Mouse (Mus musculus): ENCODE measurements around the gene Mymx.
"Not testable (repeated sequence)": the region's sequence is repeated elsewhere in the genome, so short reads cannot be mapped to it uniquely, and the experiment has no call there.

Gene Mymx

DNA sequence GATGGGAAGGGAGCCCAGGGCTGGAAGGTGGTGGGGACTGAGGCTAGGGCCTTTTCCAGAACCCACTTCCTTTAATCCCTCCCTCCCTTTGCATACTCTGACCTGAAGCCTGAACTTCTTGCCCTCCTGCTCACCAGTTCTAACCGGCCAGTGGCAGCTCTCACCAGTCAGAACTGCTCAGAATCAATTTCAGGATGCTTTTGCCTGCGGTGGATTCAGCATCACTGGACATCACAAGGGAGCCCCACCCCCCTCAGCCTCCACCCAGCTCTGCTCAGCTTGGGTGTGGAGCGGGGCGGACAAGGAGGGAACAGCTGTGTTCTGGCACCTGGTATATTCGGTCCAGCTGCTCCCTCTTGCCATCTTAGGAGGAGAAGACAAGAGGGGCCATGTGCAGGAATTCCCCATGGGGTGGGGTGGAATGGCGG lies at the start of gene Mymx:
Gene Mymx, minus strand, starts transcription at position 226 of the 428 bp plus-strand sequence.
- peak; percentile 63 for DNase-seq (ENCODE audit: low spot score)

DNA sequence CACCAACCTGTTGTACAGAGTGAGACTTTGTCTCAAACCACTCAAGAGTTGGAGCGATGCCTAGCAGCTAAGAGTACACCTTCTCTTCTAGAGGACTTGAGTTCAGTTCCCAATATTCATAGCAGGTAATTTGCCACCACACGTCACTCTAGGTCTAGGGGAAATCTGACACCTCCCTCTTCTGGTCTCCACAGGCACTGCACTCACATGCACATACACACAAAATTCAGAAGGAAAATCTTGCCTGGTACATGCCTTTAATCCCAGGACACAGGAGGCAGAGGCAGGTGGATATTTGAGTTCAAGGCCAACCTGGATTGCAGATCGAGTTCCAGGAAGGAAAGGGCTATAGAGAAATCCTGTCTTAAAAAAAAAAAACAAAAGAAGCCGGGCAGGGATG lies 42.3 kb upstream of the Mymx start:
- no peak for DNase-seq (ENCODE audit: low spot score)

DNA sequence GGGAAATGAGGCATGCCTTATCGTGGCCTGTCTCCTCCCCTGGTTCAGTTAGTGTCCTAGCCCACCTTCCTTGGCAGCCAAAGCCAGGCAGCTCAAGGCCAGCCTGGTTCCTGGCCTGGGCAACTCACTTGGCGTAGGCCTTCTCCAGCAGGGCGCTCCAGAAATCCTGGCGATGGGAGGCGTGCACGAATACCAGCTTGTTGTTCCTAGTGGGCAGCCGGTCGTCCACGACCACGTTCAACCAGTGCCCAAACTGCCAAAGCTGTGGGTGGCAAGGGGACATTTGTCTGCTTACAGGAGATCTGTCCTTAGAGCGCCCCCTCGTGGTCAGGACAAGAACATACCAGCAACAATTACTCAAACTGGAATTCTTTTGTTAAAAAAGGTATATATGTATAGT lies 40.8 kb upstream of the Mymx start:
- DNase-seq (ENCODE audit: low spot score): peak; percentile 82

DNA sequence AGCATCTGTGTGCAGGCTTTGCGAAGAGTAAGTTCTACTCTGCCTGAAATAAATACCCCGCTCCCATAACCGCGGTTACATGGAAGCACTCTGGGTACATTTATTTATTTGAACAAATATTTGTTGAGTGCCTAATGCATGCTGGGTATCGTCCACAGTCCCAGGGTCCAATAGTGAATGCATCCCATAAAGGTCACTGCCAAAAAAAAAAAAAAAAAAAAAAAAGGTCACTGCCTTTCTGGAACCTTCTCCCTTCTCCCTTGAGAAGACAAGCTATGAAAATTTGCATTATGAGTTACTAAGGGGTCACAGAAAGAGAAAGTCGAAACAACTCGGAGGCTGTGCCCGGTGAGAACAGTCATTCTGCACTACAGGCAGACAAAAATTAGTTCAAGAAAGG lies 40.1 kb upstream of the Mymx start:
- DNase-seq (ENCODE audit: low spot score): no peak

DNA sequence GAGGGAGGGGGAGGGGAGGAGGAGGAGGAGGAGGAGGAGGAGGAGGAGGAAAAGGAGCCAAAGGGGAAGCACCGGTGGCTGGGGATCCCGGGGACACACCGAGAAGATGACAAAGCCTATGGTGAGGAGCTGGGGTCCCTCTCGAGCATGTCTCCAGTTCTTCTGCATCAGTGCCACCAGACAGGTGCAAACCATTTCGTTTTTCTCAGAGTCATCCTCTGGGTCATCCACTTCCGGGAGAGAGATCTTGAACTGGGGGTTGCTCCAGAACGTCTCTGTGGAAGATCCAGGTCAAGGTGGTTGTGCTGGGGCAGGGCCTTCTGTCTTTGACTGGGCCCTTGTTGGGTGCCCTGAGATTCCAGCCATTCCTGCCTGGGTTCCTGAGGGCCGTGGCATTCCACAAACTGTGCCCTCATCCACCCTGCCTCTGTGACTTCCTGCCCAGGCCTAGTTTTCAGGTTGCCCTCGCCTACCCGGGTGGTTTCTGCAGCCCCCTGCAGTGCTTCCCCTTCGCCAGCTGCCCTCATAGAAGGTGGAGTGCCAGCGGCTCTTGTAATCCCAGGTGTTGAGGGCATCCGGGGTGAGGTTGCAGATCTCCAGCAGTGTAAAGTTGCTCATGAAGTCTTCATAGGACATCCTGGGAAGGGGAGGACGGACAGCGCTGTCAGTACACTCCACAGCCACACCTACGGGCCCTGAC lies 36.8 kb upstream of the Mymx start:
- DNase-seq (ENCODE audit: low spot score): no peak

DNA sequence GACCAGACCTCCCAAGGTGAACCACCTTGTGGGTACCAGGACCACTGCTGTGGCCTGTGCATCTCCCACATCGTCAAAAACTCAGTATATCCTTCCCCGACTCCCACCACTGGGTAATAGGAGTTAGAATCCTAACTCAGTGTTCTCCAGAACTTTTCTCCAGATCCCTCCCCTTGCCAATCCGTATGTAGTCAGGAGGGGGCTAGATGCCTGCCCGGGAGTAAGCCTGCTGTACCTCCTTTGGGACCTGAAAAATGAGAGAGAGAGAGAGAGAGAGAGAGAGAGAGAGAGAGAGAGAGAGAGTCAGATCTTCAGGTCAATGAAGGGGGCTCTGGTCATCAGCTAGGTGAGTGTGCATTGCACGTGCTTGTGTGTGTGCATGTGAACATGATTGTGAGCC lies 32.1 kb upstream of the Mymx start:
- no peak for DNase-seq (ENCODE audit: low spot score)

DNA sequence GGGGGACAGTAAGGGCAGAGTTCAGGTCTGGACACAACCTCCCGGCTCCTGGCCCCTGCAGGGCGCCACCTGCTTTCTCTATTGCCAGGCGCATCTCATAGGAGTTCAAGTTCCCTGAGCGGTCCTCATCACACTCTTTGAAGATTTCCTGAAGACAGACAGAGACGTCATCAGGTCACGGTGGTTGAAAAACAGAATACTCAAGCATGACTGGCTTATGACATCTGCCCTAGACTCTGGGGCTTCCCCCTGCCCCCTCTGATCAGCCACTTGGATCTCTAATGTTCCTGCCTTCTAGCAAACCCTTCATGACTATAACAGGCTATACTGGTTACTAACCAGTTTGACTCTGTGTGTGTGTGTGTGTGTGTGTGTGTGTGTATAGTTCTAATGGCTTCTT lies 30.0 kb upstream of the Mymx start:
- DNase-seq (ENCODE audit: low spot score): no peak

DNA sequence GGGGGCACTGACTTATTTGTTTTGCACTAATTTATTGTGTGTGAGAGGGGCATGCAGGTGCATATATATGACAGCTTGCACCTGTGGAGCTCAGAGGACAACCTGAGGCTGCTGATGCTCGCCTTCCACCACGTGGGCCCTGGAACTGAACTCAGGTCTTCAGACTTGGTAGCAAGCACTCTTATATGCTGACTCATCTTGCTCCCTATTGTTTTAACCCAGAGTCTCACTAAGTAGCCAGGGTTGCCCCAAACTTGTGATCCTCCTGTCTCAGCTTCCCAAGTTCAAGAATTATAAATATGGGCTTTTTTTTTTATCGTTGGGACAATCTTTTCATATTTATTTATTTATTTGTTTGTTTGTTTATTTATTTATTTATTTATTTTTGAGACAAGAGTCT lies 29.1 kb upstream of the Mymx start:
- DNase-seq (ENCODE audit: low spot score): no peak

DNA sequence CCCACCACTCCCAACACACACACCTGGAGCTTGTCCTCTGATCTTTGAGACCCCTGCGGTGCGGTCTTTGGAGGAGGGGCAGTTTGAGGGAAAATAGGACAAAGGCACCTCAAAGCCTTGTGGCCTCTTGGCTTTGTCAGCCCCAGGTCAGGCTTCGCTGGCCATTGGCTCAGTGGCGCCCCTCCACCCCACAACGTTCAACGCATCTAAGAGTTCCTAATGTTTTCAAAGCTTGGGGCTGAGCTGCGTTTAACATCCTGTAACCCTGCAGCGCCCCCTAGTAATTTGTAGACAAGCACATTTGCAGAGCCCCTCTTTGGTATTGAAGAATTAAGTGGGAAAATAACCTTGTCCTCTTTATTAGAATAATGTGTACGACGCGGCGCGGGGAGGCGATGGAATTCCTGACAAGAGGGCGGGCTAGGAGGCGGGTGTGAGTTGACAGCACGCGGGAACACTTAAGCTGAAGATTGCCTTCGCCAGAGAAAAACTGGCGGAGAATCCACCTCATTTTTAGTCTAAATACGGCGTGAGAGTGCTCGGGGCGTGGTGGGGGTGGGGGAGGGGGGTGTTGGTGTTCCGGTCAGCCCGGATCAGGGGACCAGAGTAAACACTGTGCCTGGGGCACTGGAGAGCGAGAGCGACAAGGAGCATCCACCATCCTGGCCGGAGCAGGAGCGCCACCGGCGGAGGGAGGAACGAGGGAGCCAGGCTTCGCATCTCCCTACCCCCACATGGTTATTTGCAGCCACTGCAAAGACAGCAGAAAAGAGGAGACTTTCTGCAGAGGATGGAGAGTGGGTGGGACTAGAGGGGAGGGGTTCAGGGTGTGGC lies 28.2 kb upstream of the Mymx start:
- peak; percentile 89 for DNase-seq (ENCODE audit: low spot score)

DNA sequence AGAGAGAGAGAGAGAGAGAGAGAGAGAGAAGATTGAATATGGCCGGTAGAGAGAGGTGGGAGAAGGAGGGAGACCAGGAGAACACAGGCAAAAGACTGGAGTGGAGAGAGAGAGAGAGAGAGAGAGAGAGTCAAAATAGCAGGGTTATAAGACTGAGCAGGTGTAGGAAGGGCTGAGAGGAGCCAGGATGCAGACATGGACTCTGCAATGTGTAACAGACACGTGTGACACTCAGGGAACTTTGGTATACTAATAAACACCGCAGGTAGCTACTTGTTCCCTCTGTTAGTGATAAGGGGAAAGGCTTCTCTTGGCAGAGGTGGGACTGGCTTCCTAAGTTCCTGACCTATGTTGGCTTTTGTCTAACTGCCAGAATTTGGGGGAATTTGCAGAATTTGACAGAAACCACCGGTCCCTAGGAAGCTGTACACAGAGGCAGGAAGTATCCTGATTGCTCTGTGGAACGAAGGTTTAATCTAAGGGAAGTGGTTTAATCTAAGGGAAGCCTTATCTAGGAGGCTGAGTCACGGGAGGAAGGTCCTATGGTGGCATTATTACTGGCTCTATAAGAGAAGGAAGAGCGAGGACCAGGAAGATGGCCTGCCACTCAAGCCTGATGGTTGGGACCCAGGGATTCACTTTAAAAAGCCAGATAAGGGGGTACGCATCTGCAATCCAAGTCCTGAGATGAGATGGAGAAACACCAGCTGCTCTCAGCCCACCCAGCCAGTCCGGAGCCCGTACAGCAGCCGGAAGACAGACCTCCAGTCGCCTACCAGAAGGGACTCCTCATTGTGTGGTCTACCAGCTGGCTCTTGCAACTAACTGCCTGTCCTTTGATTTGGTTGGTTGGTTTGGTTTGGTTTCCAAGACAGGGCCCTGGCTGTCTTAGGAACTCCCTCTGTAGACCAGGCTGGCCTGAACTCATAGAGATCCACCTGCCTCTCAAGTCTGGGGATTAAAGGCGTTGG lies 27.3 kb upstream of the Mymx start:
- no peak for DNase-seq (ENCODE audit: low spot score)

DNA sequence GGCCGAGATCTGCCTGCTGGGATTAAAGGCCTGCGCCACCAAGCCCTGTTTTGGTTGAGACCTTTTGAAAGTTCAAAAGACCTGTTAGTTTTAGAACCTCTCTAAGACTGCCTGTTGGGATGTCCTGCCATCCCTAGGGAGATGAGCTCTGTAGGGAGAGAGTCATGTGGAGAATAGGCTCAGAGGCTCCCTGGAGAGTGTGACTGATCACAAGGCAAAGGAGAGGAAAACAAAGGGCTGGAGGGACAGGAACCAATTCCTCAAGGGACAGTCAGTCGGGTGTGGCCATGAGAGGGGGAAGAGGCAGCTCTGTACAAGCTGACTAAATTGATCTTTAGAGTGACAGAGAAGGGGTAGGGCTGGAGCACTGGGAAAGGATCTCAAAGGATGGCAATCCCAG lies 26.3 kb upstream of the Mymx start:
- no peak for DNase-seq (ENCODE audit: low spot score)

DNA sequence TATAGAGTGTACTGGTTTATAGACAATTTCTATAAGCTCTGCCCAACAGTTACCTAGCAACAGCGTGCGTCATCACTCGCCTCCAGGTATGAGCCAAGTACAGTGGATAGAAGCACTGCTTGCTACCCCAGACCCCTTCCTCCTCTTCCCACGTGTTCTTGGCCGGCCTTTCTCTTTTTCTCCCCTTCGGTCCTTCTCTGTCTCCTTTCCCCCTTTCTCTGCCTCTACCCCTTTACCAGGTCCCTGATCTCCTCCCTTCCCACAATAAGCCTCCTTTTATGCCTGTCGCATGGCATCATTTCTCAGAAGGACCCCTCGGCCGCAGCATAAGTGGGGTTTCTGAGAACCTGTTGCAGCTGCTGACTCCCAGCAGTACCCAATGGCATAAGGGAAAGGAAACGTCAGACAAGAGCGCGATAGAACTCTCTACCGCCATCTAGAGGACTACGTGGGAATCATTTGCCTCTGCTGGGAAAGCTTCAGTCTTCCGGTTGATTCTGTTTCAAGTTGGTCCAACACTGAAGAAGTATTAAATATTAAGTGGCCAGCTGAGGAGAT lies 24.8 kb upstream of the Mymx start:
- peak; percentile 96 for DNase-seq (ENCODE audit: low spot score)

DNA sequence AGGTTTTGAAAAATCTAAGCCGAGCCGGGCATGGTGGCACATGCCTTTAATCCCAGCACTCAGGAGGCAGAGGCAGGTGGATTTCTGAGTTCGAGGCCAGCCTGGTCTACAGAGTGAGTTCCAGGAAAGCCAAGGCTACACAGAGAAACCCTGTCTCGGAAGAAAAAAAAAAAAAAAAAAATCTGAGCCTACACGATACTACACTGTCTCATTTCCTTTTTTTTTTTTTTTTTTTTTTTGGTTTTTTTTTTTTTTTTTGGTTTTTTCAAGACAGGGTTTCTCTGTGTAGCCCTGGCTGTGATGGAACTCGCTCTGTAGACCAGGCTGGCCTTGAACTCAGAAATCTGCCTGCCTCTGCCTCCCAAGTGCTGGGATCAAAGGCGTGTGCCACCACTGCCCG lies 21.5 kb upstream of the Mymx start:
- DNase-seq (ENCODE audit: low spot score): not testable (repeated sequence)

DNA sequence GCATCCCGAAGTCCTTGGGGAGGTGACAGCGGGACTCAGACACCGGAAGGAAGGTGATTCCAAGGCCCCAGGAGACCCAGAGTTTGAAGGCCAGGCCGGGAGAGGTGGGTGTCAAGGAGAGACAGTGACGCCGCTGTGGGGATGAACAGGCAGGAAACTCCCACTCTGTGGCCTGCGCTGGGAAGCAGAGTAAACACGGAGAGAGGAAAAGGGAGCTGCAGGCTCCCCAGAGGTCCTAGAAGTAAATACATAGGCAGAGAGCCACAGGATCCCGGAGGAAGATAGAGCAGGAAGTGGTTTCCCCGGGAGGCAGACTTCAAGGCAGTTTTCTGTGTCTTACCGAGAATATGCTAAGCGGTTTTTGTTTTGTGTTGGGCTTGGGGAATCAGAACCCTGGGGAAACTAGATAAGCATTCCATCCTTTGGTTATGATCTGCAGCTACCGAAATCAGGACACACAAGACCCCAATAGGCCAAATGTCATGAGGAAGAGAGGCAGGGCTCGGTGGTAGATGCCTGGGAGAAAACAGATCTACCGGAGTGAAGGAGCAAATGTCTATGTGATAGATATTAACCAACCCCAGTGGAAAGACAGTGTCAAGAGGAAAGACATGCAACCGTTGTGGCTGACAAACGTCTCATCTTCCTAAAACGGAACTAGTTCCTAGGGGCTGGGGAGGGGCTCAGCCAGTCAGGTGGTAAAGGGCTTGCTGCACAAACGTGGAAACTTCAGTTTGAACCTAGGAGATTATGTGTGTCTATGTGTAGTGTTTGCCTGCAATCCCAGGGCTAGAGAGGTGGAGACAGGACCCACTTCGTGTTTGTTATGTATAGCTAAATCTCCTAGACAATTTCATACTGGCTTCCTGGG lies 17.7 kb upstream of the Mymx start:
- no peak for DNase-seq (ENCODE audit: low spot score)

DNA sequence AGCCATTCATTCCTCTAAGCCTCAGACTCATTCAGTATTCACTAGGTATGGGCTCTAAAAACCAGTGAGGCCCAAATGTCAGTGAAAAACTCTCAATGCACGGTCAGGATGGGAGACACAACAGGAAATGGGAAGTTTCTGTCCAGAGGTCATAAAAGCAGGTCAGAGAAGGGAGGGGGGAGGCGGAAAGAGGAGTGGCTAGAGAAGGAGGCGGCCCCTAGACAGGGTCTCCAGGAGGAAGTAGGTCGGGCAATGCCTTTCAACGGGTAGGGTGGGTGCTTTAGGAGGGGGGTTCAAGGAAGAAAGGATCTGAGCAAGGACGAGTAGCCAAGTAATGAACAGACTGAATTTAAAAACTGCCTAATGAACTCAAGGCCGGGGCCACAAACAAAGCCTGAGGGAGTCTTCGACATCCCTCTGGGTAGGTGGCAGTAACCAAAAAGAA lies 17.1 kb upstream of the Mymx start:
- peak; percentile 76 for DNase-seq (ENCODE audit: low spot score)

DNA sequence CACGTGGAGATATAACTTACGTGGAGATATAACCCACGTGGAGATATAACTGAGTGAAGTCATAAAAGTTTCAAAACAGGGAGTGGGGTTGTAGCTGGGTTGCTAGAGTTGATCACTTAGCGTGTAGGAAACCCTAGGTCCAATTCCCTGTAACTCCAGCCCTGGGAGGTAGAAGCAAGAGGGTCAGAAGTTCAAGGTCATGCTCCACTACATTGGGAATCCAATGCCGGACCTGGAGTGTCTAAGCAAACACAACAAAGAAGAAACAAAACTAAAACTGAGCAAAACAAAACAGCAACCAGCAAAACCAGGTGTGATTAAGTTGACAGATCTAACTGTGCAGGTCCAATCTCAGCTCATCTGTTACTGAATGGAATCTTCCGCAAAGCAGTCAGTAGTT lies 15.8 kb upstream of the Mymx start:
- no peak for DNase-seq (ENCODE audit: low spot score)

DNA sequence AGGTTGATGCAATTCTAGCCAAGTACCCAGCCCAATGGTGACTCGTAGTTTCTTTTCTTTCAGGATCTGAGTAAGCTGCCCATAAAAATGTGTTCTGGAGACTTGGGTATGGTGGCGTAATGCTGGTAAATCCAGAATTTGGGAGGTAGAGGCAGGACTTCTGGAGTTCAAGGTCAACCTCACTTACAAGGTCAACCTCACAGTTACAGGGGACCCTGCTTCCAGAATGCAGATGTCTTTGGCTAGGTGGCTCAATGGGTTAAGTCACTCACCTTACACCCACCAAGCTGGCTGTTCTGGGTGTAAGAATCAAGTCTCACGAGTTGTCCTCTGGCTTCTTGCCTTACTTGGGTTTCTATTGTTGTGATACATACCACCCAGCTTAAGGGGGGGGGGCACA lies 14.8 kb upstream of the Mymx start:
- DNase-seq (ENCODE audit: low spot score): no peak

DNA sequence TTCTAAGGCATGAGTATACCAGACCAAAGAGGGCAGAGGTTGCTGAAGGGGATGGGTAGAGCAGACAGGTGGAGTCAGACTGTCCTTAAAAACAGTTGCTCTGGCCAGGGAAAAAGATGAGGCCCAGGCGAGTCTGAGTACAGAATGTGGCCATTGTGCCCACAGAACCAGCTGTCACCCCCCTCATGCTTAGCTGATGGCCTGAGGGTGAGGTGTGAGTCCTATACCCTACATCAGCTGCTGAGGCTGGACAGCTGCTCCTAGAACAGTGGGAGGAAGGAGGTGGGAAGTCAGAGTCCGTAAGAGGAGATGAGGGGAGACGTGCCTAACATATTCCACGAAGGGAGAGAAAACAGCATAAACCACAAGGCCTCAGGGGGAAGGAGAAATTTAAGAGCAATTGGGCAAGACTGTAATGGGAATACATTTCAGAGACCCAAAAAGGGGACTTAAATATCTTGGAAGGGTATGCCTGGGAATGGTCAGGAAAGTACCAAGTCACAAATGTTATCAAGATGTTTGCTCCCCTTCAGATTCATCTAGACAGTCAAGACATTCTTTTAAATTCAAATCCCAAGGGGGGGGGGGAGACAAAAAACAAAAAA lies 14.2 kb upstream of the Mymx start:
- DNase-seq (ENCODE audit: low spot score): no peak

DNA sequence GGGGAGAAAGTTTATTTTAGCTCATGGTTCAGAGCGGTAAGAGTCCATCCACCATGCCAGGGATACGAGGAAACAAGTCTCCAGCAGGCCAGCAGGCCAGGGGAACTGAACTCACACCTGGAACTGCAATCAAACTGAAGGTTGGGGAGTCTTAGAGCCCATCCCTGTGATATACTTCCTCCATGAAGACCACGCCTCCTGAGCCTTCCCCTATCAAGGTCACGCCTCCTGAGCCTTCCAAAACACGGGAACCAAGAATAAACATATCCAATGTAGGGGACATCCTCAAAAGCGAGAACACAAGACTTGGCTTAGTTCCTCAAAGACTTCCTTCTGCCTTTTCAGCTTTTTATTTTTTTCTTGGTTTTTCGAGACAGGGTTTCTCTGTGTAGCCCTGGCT lies 11.0 kb upstream of the Mymx start:
- DNase-seq (ENCODE audit: low spot score): no peak

DNA sequence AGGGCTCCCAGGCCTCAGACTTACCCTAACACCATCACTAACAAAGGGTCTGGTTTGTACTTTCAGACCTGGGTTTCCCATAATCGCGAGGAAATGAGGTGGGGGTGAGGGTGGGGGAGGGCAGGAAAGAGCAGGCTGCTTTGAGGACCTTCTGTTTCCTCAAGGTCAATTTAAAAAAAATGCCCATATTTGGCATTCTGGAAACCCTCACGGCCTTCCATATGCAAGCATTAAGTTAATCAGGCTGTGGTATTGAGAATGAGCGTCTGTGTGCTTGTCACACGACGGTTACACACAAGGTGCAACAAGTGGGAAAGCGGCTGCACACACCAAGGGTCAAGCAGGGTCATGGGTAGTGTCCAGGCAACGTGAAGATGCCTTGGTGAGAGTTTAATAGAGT lies 10.1 kb upstream of the Mymx start:
- no peak for DNase-seq (ENCODE audit: low spot score)

All from embryo, embryonic 10.5 days (tissue).